Mouse (Mus musculus) urinary bladder, postnatal 25 days (tissue): ENCODE results near the gene Lamtor3.
"Not testable (repeated sequence)": the region's sequence is repeated elsewhere in the genome, so short reads cannot be mapped to it uniquely, and the experiment has no call there.

Experiments
- DNase-seq: peaks from one replicate; pipeline ENCODE4 v3.0.0; 2022; ENCODE audit warnings: low spot score

Gene Lamtor3

DNA sequence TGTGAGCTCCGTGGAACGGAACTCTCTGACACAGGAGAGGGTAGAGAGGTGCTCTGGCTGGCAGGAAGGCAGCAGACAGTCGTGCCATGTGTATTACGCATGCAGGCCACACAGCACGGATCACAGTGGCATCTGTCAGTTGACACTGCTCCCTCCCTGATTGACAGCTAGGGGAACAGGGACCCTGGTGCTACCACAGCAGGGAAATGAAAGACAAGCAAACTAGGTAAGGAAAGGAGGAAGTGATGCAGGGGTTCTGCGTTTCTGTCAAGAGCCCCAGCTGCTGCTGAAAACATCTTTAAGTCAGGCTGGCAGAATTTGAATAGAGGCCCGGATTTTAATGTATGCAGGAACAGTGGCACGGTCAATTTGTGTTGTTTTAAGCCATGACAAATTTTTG lies 45.2 kb downstream of the Lamtor3 start:
- DNase-seq: no peak

DNA sequence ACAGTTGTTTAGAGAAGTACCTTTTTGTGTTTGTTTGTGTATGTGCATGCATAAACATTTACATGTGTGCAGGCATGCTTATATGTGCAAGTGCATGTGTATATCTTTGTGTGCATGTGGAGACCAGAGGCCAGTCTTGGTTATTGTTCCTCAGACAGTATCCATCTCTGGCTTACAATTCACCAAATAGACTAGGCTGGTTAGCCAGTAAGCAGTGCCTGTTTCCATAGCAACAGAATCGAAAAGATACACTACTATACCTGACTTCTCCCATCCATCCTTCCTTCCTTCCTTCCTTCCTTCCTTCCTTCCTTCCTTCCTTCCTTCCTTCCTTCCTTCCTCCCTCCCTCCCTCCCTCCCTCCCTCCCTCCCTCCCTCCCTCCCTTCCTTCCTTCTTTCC lies 45.7 kb downstream of the Lamtor3 start:
- DNase-seq: not testable (repeated sequence)

DNA sequence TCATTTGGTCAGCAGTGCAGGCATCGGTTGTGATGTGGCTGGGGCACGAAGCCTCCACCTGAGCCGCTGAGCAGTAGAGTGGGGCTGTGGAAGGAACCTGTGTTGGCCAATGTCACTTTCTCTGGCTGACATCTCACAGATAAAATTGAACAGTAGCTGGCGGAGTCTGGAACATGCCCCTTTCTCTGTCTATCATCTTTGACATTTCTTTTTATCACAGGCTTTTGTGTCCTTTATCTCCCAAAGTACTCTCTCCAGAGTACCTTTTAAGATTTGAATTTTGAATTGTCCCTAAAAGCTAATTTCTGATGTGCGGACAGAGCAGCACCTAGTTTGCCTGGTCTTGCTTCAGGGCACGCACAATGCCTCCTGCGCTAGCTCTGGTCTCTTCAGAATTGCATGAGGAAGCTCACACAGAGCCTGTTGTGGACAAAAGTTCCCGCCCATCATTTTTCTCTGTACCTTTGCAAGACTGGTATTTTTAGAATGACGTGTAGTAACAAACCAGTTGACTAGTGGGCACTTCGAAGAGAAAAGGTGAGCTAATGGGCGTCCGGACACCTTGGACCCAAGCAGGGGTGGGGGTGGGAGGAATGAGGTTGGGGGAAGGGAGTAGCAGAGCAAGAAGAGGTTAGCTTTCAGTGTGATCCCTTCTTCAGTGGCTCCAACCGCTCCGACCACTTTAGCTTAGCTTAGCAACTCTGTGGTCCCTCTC lies 50.0 kb downstream of the Lamtor3 start:
- DNase-seq: no peak

DNA sequence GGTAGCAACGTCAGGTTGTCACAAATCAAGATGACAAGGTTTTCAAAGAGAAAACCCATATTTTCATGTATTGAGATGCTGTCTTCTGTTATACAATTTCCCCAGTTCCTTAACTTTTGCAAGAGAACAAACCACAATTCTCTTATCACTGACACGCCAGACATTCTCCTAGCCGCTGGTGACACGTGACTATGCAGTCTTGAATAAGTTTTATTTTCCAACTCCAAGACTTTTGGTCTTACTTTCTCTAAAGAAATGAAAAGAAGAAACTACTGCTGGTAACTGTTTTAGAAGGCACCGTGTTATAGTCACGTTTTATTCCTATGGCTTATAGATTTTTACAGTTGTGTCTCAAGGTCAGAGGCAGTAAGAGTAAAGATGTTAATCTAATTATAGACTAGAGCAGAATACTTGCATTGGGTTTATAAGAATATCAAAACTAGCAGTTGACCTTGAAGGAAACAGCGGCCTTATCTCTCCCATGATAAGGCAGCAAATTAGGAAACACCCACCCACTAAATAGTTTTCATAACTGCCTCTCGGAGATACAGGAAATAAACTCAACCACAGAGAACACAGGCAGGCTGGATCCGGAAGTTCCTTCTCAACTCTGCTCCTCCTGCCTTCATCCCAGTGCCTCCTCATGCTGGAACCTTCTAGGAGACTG lies 50.6 kb downstream of the Lamtor3 start:
- no peak for DNase-seq

DNA sequence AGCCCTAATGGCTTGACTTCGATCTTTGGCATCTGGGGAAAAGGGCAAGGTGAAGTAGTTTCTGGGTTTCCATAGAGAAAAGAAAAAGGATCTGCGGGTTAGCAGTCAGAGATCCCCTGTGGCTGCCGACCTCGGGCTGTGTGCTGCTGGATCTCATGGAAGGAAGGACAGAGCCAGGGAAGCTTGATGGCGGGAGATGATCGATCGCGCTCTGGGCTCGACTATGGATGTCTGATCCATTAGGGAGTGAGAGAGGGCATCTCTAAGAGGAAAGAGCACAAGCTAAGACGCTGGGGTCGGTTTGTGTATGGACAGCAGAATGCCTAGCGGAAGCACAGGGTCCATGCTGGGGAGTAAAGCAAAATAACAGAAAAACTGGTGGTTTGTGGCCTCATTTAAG lies 51.6 kb downstream of the Lamtor3 start:
- no peak for DNase-seq

DNA sequence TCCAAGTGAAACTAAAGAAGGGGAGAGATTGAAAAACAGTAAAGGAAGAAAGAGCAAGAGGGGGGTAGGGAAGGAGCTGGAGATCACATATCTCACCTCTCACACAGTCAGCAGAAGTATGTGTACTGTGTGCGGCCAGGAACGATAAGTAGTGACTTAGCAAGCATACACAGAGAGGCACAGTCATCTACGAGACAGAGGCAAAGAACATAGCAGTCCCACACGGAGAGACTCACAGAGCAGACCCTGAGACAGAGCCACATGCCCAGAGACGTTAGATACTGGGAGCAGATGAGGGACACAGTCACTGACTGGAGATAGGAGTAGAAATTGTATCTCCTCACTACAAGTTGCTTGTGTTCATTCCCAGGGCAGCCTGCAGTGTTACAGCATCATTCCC lies 53.9 kb downstream of the Lamtor3 start:
- no peak for DNase-seq

DNA sequence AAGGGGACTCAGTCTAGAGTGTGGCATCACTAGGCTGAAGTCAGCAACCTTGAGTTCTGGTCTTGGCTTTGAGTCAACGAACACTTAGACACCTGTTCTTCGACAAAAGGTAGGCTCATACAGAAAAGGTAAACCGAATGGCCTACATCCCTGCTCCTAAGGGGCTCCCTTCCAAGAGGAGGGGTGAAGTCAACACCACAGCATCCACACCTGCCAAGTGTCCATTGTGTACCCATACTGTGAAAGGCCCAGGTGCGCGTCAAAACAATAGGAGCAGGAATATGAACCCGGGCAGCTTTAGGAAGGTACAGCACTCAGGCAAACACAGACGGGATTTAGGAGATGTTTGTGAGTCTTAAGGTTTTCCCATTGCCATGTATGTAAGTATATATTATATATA lies 54.7 kb downstream of the Lamtor3 start:
- no peak for DNase-seq

DNA sequence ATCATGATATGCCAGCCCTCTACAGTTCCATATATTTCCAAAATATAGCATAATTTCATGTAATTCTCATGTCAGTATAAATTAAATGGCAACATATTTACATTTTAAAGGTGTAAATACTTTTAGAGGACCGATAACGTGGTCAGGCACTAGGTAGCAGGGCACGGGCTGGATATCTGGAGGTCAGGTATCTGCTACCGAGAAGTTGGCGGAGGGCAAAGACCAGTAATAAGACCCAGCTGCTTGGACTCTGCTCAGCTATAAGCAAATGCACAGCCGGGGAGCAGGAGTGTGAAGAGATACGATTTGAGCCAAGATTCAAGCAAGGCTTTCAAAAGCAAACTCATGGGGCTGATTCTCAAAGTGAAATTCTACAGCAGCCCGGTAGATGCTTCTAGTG lies 56.0 kb downstream of the Lamtor3 start:
- DNase-seq: no peak

DNA sequence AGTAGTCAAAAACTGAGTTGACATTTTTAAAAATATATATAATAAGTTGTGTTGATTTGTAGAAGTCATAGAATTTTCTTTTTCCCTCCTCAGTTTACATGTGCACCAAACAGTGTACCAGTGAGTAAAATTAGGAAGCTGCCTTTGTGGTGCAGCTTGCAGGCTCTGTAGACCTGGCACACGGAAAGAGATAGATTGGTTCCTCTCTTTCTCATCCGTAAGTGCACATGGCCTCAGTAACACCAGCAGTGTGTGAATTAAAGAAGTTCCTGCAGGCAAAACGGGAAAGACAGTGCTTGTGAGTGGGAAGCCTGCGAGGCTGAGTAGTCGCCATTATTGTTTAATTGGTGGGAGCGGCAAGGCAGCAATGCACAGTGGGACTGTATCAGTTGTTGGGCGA lies 57.1 kb downstream of the Lamtor3 start:
- DNase-seq: no peak

DNA sequence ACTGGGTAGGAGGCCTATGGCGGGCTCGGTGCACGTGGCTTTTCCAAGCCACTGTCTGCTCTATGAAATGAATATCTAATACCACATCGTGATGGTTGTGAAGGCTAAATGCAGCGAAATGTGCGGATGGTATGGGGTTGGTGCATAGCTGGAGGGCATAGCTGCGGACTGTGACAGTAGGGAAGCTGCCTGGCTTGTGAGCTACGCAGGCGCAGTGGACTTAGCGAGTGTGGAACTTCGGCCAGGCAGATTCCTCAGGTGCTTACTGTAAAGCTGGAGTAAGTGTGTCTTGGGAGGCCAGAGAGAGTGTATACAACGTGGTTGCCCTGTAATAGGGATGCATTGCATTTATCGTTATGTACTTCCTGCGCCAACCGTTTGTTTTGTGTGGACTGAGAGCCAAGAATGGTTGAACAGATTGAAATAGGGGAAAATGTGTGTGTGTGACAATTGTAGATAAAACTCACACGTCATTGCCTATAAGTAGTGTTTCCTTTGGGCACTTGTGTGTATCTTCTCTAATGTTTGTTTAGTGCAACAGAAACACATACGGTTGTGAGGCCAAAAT lies 57.6 kb downstream of the Lamtor3 start:
- DNase-seq: no peak

DNA sequence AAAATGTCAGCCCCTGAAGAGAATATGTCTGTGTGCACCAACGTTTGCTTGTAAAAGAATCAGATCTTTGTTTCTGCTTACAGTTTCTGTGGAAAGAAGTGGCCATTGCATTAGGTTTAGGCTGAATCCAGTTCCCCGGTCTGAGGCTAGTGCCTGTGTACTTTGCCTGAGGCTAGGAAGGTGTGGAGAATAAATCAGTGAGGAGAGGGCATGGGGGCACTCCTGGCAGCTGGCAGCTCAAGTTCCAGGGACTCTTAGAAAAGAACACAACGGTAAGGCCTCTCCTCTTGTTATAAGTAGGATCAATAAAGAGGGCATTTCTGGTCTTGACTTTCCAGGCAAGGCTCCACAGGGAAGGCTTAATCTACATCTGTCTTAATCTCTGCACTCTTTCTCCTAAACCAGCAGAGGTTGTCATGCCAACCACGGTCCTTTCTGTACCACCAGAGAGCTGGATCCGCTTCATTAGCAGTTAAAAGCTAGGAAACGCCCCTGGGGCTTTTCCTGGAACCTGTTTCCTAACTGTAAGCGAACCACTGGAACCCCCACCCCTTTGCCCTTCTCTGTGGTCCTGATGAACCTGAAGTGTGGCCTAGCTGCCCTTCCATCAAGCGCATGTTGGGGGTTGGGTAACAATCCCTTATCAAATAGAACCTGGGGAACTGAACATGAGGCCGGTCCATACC lies 58.8 kb downstream of the Lamtor3 start:
- no peak for DNase-seq

DNA sequence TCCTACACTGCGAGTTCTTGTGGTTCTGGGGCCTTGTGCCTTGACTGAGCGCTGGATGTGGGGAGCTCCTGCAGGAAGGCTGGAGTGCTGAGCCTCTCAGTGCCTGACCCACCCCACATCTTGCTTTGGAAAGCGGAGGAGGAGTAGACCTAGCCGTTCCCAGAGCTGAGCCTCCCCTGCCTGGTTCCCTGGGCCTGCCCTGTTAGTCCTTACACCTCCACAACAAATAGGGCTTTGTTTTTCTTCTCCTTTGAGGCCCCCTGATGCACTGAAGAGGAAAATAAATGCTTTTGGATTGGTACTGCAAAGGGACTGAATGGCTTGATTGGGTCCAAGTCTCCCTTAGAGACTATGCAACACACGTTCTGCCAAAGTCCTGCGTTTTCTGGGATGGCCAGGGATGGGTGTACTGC lies 59.3 kb downstream of the Lamtor3 start:
- DNase-seq: no peak

DNA sequence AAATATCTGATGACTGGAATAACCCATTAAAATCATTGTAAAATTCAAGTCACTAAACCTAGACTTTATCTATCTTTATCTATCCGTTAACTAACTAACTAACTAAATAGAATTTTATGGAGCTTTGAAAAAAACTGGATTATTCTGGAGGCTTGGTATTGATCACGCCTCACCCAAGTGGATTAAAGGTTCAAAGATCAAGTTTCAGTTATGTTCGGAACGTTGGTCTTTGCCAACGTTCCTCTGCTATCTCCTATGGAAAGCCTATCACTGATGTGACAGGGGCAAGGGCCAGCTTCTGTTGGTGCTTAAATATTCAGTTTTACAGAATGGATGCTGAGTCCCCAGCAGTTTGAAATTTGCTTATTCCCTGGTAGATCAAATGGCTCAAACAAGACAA lies 59.9 kb downstream of the Lamtor3 start:
- no peak for DNase-seq
